Mouse (Mus musculus) gastrocnemius, postnatal 14 days (tissue): Measurements from ENCODE around the gene Manba. TPM values are rescaled to one million over a fixed set of nuclear protein-coding genes. Genes with fewer than 3 reads are reported as not detected.
"Not testable (repeated sequence)": the region's sequence is repeated elsewhere in the genome, so short reads cannot be mapped to it uniquely, and the experiment has no call there.

Experiments used
- DNase-seq: peaks from one replicate; pipeline ENCODE4 v3.0.0; 2021; ENCODE audit warnings: mixed read lengths
- intact Hi-C: fragments of 180-260 bp; cut with DNase I; formaldehyde crosslinking; loops from one replicate; pipeline ENCODE4 v1.15.1; 2025; ENCODE audit warnings: low total_unique reads
- total RNA-seq, 2 experiments: library from RNA; stranded (reverse); gene quantifications; 2 replicates each; pipeline ENCODE4 v1.2.3; 2021

Gene Manba
- total RNA-seq, 2 experiments from 2014 or later = 4.6 to 6.6 TPM

DNA sequence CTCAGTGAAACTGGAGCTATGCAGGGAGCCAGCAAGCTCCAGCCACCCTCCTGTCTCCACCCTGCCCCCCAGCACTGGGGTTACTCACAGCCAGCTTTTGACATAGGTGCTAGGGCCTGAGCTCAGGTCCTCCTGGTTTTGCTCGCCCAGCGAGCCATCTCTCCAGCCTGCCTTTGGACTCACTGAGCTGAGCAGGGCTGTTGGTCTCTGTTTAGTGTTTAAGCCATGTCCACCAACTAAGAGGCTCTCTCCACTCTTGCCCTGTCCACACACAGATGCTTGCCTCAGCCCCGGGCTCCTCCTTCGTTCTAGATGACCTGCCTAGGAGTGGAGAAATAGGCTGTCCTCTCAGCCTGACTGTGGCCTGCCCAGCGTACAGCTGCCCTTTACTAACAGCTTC lies 33.5 kb downstream of the Manba start:
- intact Hi-C loops = loop anchor here (10.0 kb wide), 1 partner anchor 114 kb away; no protein-coding TSS in a partner anchor
- DNase-seq = no peak

DNA sequence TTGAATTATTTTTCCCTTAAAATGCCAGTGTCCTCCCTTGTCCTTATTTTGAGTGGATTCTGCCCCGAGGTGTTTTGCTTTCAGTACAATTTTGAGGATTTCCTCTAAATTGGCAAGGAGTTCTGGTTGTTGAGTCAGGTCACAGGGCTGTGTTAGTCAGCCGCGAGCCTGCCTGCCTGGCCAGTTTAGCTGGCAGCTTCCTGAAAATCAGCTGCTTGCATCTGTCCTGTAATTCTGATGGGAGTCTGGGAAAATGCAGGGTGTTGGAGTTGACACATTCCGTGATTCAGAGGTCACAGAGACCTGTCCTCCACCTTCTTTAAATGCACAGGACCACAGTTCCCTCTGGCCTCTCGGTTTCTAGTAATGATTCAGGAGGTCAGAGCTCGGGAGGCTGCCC lies 34.2 kb downstream of the Manba start:
- DNase-seq = peak; percentile 35
- intact Hi-C loops = loop anchor here (10.0 kb wide), 1 partner anchor 115 kb away; no protein-coding TSS in a partner anchor

- peak; percentile 85 for DNase-seq
- intact Hi-C loops = no loop called here
Observed at GRCm38 (mm10) chr3:135521963-135522362, 36.6 kb downstream of the Manba start.

DNA sequence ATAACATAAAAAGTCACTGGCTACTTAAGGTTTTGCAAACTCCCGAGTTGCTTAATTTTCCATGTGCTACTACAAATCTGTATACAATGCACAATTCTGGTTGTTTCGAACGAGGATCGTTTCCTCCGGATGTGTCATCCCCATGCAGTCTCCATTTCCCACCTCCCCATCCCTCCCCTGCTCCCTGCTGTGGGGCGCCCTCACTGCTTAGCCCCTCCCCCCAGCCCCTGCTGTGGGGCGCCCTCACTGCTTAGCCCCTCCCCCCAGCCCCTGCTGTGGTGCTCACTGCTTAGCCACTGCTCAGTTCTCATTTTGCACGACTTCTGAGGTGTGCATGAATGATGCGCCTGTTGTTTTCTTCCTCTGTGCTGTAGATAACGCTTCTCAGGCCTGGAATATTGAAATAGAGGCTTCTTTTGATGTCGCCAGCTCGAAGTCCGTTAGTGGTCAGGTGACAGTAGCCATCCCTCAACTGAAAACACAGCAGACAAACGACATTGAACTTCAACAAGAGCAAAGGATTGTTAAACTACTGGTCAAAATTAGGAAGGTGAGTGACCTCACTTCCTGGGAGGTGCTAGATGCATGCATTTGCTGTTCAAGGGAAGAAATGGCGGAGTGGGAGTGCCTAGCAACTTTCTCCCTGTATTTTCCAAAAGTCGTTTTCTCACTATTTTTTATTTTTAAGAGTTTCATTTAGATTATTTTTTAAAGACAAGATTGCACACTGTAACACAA lies 37.4 kb downstream of the Manba start:
- intact Hi-C loops = no loop called here
- DNase-seq = no peak

DNA sequence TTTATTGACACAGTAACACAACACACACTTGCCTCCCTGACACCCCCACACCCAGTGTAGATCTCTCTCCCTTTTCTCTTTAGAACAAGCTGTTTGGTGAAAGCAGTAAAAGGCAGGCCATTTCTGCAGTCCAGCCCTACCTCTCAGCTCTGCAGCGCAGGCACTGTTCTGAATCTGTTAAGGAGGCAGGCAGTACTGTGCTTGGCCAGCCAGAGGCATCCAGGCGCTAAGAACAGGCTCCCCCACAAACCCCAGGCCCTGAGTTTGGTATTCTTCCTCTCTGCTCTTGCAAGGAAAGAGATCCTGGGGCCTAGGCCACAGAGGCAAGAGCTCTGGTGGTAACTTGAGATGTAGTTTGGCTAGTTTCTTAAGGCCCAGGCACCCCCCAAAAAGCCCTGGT lies 39.5 kb downstream of the Manba start:
- DNase-seq, intact Hi-C loops: not testable (repeated sequence)

DNA sequence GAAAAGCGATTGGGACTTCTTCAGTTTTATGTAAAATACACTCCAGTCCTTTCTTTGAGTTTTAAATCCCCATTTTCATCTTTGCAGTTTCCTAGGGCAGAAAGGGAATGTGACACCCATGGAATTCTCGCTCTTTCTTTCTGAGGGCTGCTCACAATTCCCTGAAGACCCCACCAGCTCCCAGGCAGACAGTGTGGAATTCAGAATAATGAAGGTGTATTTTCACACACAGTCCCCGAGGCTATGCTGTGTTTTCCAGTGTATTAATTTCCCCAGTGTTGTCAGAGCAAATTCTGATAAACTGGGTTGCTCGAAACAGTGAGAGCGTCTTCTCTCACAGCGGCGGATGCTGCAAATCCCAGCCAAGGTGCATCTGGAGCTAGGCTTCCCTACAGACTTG lies 44.3 kb downstream of the Manba start:
- no peak for DNase-seq
- intact Hi-C loops = no loop called here

DNA sequence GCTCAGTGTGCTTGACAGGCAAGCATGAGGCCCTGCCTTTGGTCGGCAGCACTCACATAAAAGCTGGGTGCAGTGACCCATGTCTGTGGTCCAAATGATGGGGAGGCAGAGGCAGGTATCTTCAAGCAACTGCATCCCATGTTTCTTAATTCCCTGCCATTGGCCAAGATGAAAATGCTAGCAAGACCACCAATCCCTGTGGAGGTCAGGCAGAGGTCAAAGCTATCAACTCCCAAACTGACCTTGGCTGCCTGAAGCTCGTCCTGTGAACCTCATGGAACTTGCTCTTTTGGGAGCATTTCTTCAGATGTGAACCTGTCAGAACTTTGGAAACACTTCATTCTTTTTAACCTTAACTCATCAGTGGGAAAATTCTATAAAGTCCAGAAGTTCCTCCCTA lies 46.4 kb downstream of the Manba start:
- no peak for DNase-seq
- intact Hi-C loops = no loop called here

GRCm38 (mm10) chr3:135534103-135534502 lies 48.7 kb downstream of the Manba start:
- DNase-seq = no peak
- intact Hi-C loops = no loop called here

GRCm38 (mm10) chr3:135546212-135546923 lies 61.0 kb downstream of the Manba start:
- intact Hi-C loops = no loop called here
- DNase-seq = no peak

DNA sequence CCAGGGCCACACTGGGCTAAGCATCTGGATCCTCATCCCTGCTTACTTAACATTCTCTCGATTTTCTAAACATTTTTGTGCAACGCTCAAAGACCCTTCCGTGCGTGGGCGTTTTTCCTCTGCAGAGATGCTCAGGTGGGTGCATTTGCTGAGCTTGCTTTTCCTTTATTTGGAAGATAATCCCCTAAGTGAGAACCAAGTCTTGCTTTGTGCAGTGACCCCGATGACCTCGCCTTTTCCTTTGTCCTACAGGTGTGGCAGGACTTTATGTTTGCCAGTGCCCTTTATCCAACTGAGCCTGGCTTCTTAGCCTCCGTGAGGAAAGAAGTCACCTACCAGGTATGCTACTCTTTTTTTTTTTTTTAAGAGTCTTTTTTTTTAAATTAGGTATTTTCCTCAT lies 61.9 kb downstream of the Manba start:
- intact Hi-C loops = no loop called here
- no peak for DNase-seq

DNA sequence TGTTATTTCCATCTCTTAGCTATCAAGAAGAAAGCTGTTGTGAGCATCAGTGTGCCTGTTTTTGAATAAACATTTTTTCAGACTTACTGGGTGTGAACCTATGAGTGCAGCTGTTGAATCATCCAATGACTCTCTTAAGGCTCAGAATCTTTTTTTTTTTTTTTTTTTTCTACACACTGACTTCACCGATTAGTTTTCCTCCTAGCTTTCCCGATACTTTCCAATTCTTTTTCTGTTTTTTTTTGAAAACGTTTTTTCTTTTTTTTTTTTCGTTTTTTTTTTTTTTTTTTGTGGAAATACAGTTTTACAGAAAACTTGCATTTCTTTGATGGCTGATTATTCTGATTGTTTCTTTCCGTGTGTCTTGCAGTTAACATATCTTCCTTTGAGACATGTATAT lies 67.5 kb downstream of the Manba start:
- intact Hi-C loops = no loop called here

GRCm38 (mm10) chr3:135555192-135555591 lies 69.8 kb downstream of the Manba start:
- intact Hi-C loops = no loop called here
- no peak for DNase-seq

More for the DNA sequence above, 67.5 kb downstream of the Manba start:
- no peak for DNase-seq

GRCm38 (mm10) chr3:135556052-135556587 lies 70.7 kb downstream of the Manba start:
- intact Hi-C loops = no loop called here
- DNase-seq = no peak

- DNase-seq = no peak
- intact Hi-C loops = no loop called here
Observed at GRCm38 (mm10) chr3:135556851-135557662, 71.6 kb downstream of the Manba start.

DNA sequence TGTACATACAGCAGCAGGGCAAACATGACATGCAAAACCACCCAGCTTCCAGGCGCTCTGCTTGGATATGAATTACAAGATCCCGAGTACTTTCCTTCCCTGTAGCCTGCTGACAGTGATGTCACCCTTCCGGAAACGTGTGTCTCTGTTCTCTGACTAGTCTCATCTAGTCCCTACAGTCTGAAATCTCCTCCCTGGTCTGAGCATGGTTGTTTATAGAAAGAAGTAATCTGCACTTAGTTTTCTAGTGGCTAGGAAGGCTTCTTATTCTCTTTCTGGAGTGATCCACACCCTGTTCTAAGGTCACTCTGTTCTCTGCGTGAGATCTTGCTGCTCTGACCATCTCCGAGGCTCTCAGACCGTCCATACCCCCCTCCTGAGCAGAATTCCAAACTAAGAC lies 76.6 kb downstream of the Manba start:
- intact Hi-C loops = no loop called here

DNA sequence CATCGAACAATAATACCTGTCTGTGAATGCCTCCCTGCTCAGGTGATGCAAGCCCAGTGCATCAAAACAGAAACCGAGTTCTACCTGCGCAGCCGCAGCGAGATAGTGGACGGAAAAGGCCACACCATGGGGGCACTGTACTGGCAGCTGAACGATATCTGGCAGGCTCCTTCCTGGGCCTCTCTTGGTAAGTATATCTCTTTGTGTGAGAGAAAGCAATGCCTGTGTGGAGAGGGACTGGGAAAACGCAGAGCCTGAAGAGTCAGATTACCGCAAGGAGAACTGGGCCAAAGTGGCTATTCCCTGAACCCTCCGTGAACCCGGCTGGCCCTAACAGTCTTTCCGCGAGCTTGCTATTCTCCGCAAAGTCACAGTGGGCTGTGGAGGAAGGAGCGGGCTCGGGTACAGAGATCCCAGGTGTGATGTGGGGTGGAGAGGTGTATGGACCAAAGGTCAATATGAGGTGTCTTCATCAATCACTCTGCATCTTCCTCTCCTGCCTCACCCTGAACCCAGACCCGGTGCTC lies 77.8 kb downstream of the Manba start:
- intact Hi-C loops = no loop called here
- DNase-seq = no peak

More for the DNA sequence above, 76.6 kb downstream of the Manba start:
- no peak for DNase-seq

DNA sequence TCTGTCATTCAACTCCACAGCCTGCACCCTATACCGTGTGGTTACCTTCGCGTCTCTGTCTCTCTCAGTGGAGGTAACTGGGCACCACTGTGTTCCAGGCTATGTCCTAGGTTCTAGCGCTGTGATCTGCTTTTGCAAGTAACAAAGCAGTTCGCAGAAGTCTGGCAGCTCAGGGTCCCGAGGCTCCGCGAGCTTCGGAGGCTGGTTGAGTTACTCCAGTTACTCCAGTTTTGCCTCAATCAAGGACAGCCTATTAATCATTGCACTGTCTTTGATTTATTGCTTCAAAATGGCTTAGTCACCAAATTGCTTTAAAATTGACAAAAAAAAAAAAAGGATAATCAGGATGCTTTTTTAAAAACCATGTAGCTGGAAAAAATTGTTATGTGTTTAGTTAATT lies 79.3 kb downstream of the Manba start:
- intact Hi-C loops = no loop called here
- DNase-seq = no peak

DNA sequence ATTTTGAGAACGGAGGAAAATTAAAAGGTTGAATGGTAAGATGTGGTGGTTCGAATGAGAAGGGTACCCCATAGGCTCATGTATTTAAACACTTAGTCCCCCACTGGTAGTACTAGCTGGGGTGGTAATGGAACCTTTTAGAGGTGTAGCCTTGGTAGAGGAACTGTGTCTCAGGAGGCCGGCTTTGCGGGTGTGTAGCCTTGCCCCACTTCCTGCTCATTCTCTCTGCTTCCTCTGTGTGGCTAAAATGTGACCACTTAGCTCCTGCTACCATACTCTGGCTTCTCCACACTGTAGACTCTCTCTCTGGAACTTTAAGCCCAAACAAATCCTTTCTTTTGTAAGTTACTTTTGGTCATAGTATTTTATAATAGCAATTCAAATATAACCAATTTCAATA lies 79.9 kb downstream of the Manba start:
- no peak for DNase-seq
- intact Hi-C loops = no loop called here

DNA sequence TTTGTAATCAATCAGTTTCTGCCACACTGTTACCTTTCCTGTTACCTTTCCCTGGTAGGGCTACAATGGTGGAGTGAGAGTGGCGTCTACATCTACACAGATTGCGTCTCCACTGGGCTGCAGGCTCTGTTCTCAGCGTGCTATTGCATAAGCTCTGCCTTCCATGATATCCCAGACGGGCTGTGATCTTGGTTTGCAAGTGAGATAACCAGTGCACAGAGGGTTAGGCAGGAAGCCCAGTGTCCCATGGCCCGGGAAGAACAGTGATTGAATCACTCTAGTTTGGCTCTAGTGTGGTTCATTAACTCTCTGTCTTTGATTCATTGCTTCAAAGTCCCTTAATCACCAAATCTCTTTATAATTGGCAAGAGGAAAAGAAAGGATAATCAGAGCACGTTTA lies 82.5 kb downstream of the Manba start:
- no peak for DNase-seq
- intact Hi-C loops = no loop called here

GRCm38 (mm10) chr3:135568633-135569032 lies 83.2 kb downstream of the Manba start:
- intact Hi-C loops = no loop called here
- DNase-seq = no peak
